9 mouse cellular contexts compared by ENCODE assay signal in the genomic region with DNA sequence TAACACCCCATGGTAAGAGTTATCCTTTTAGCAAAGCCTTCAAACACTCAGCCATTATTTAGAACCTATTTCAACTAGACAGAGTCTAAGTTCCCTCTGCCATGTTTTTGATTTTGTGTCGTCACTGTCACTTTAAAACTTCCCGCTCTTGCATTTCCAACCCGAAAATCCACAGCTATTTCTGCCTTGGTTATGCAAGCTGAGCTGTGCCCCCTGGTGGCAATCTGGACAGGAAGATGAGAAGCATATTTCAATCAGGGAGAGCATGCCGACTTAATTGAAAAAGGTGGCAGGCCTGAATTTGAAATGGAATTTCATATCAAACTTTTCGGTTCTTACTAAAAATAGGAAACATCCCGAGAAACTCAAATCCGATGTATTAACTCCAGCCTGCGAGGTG. TPM values are rescaled to one million over a fixed set of nuclear protein-coding genes. Genes with fewer than 3 reads are reported as not detected.
DNase-seq lines count a peak whose midpoint lies in the region; ATAC-seq and TF ChIP-seq lines count a peak whose summit lies in the region.
"Had no signal": no experiment of that assay in that cellular context is flagged by ENCODE, and none has a peak within 500 bp of the region (broad histone marks: within the 10 kb centered on the region; RNA-seq: fewer than 3 reads in every experiment).

No protein-coding gene starts in this region.

- no peak overlapping the region for H3K27ac ChIP-seq in intestine, embryonic 14.5 days (ENCODE audit: low read depth)
- no peak overlapping the region for H3K27ac ChIP-seq in intestine, embryonic 16.5 days (ENCODE audit: low read length)
- H3K27ac ChIP-seq: limb, embryonic 13.5 days had no signal

- no peak overlapping the region for H3K9ac ChIP-seq in intestine, embryonic 14.5 days (ENCODE audit: low read length)
- no peak overlapping the region for H3K9ac ChIP-seq in intestine, embryonic 16.5 days (ENCODE audit: low read depth, low read length)
- H3K9ac ChIP-seq: limb, embryonic 13.5 days had no signal

- ATAC-seq in intestine, embryonic 14.5 days (replicated peaks; ENCODE audit: low FRiP score, low TSS enrichment, low read depth): no peak
- ATAC-seq in intestine, embryonic 16.5 days: no peak
- no peak for ATAC-seq in Patski

- H3K36me3 ChIP-seq in intestine, embryonic 14.5 days (ENCODE audit: control insufficient read depth, insufficient read depth, low read length): peaks cover 38% of the 10 kb centered on the region
- H3K36me3 ChIP-seq in intestine, embryonic 16.5 days (ENCODE audit: control insufficient read depth, insufficient read depth, low read length): no peaks in the 10 kb centered on the region

- no peaks in the 10 kb centered on the region for H3K9me3 ChIP-seq in intestine, embryonic 14.5 days (ENCODE audit: control insufficient read depth, low read length)
- H3K9me3 ChIP-seq in intestine, embryonic 16.5 days (ENCODE audit: control insufficient read depth, low read length): no peaks in the 10 kb centered on the region
- H3K9me3 ChIP-seq: limb, embryonic 13.5 days had no signal

- no peak overlapping the region for H3K4me2 ChIP-seq in intestine, embryonic 14.5 days (ENCODE audit: low read length)
- no peak overlapping the region for H3K4me2 ChIP-seq in intestine, embryonic 16.5 days (ENCODE audit: low read depth, low read length)
- H3K4me2 ChIP-seq: limb, embryonic 13.5 days had no signal

- peak; percentile 75 for TF ChIP-seq CTCF in Patski (IDR thresholded peaks at IDR 0.05)

- 68% methylated on average over 8 of the region's 8 CpGs for WGBS in intestine, embryonic 14.5 days
- 66% methylated on average over 8 of the region's 8 CpGs for WGBS in intestine, embryonic 16.5 days

- in situ Hi-C loops in Patski (cut with MboI; ENCODE audit: low pct_unique_long_range_greater_than_20kb): no loop called here

- peak; percentile 61 for DNase-seq in intestine, embryonic 14.5 days (ENCODE audit: low spot score)
- no peak for DNase-seq in Patski (ENCODE audit: low read depth, low spot score)
- peak; percentile 70 to 74 for DNase-seq in cerebellum, postnatal 36 days
- peak; percentile 51 to 88 for DNase-seq in layer of hippocampus, adult 18-20 months (ENCODE audit: low spot score in 2 of 2)
- DNase-seq in lung, postnatal 14 days: peak; percentile 47
- DNase-seq in telencephalon, adult 2 months (ENCODE audit: low read depth, low spot score): peak; percentile 67
- DNase-seq in heart, adult 9 months (ENCODE audit: low spot score in 2 of 2): no peak

- POLR2A ChIA-PET in Patski (lab: Charles Lee): no interaction called here

- H3K27me3 ChIP-seq in intestine, embryonic 14.5 days (replicated peaks; ENCODE audit: control insufficient read depth, insufficient read depth, low read length): no peaks in the 10 kb centered on the region
- no peaks in the 10 kb centered on the region for H3K27me3 ChIP-seq in intestine, embryonic 16.5 days (replicated peaks; ENCODE audit: control insufficient read depth, insufficient read depth, low read length)
- H3K27me3 ChIP-seq in Patski: no peaks in the 10 kb centered on the region
- H3K27me3 ChIP-seq: limb, embryonic 13.5 days had no signal

- H3K4me3 ChIP-seq in intestine, embryonic 14.5 days (ENCODE audit: low read depth, low read length): no peak overlapping the region
- no peak overlapping the region for H3K4me3 ChIP-seq in intestine, embryonic 16.5 days (ENCODE audit: low read length)
- H3K4me3 ChIP-seq: limb, embryonic 13.5 days had no signal

- CTCF ChIA-PET in Patski (lab: Charles Lee): interaction anchor here (0.7 to 1.9 kb wide), 3 partner anchors 8 to 11 kb away, joined by 3 to 11 read pairs (median 5); no protein-coding TSS in a partner anchor

- no peaks in the 10 kb centered on the region for H3K4me1 ChIP-seq in intestine, embryonic 14.5 days (replicated peaks; ENCODE audit: control insufficient read depth, insufficient read depth, low read length)
- no peaks in the 10 kb centered on the region for H3K4me1 ChIP-seq in intestine, embryonic 16.5 days (ENCODE audit: control insufficient read depth, insufficient read depth, low read length)
- H3K4me1 ChIP-seq: limb, embryonic 13.5 days had no signal

RNA-seq across cellular contexts. Expression of gene Nuf2, which starts 35.6 kb away (rescaled TPM):
- polyA plus RNA-seq in intestine, embryonic 14.5 days (2014; fragmentation: Nextera tagmentation; extraction: Ambion mirVana): 45.4 and 52.8 TPM in 2 replicates
- 31.5 and 39.3 TPM in 2 replicates for polyA plus RNA-seq in intestine, embryonic 16.5 days (2015; fragmentation: Nextera tagmentation; extraction: Ambion mirVana)
- 39.7 TPM for polyA plus RNA-seq in Patski (2021)
- 1 to 10 TPM; 3.9 to 4.3 TPM for total RNA-seq in layer of hippocampus, adult 18-20 months (2021)

Comparison
In these comparisons a context has a peak if more than half of its experiments do, and no peak if none do; other contexts are left out.
1. DNase-seq: peak in intestine, embryonic 14.5 days (single experiment), cerebellum, postnatal 36 days (2 of 2), layer of hippocampus, adult 18-20 months (2 of 2), lung, postnatal 14 days (single experiment) and telencephalon, adult 2 months (single experiment); none in Patski (single experiment) and heart, adult 9 months (0 of 2).